Mouse (Mus musculus) CH12.LX (cell line): ENCODE measurements around the gene Narfl.
A peak's percentile ranks its signal among the peaks of the same experiment; 100 is the strongest.

ENCODE experiments used
- CTCF ChIP-seq, 2 experiments: IDR thresholded peaks in 1 of 2; conservative IDR thresholded peaks in 1 of 2; 2 replicates each; pipeline ENCODE4 v1.5.1; 2011 to 2012; ENCODE audit warnings: low read depth in 2 of 2, low read length in 2 of 2, improper control_type of control experiment in 1 of 2, inconsistent platforms in 1 of 2, mild to moderate bottlenecking in 1 of 2, moderate library complexity in 1 of 2
- ELF1 ChIP-seq: IDR thresholded peaks from 2 replicates; pipeline ENCODE4 v1.6.1; 2014; ENCODE audit warnings: low read depth, mild to moderate bottlenecking, inconsistent platforms, low read length, improper control_type of control experiment
- HCFC1 ChIP-seq: IDR thresholded peaks from 2 replicates; pipeline ENCODE4 v1.6.1; 2012; ENCODE audit warnings: low read depth, mild to moderate bottlenecking, inconsistent platforms, low read length, improper control_type of control experiment
- POLR2A ChIP-seq: IDR thresholded peaks from 2 replicates; pipeline ENCODE4 v1.6.1; 2011; ENCODE audit warnings: low read depth, mild to moderate bottlenecking, improper control_type of control experiment, low read length
- USF2 ChIP-seq: conservative IDR thresholded peaks from 2 replicates; pipeline ENCODE4 v1.6.1; 2011; ENCODE audit warnings: low read depth, low read length, improper control_type of control experiment

GRCm38 (mm10) chr17:25832436-25833290 is 59.1 kb downstream of the Narfl start:
- peak; percentile 87 for TF ChIP-seq USF2
- no peak for TF ChIP-seq CTCF (conservative IDR thresholded peaks at IDR 0.05 in 1 of 2, IDR thresholded peaks at IDR 0.05 in 1 of 2; ENCODE audit: low read depth in 2 of 2, low read length in 2 of 2)
- peak; percentile 90 for TF ChIP-seq POLR2A
- peak; percentile 80 for TF ChIP-seq HCFC1
- TF ChIP-seq ELF1 = peak; percentile 89
